Mouse (Mus musculus): ENCODE measurements around the gene Nploc4. TPM values are rescaled to one million over a fixed set of nuclear protein-coding genes. Genes with fewer than 3 reads are reported as not detected.

Gene Nploc4
- 26.6 and 28.9 TPM in 2 replicates for polyA plus RNA-seq (2015; fragmentation: Nextera tagmentation; extraction: Ambion mirVana)

GRCm38 (mm10) chr11:120437152-120437856 lies at the start of gene Nploc4:
TSS of gene Nploc4 (minus strand) at chr11:120437708.
- Histone ChIP-seq H3K4me1 (replicated peaks) (peaks cover 4% of the 10 kb centered on the region), H3K9ac (peak within 1 kb of the TSS; percentile 100), H3K27ac (peak within 1 kb of the TSS; percentile 79), H3K27me3 (replicated peaks) (no peaks in the 10 kb centered on the region), H3K4me2 (replicated peaks) (peak within 1 kb of the TSS; percentile 80), H3K9me3 (no peaks in the 10 kb centered on the region), H3K4me3 (replicated peaks) (peak within 1 kb of the TSS; percentile 100), H3K36me3 (0 out of 2 replicates have a peak, but pooled peaks cover 17% of the 10 kb centered on the region)
- peak; percentile 93 for ATAC-seq
- WGBS, result under 1% methylated on average over 65 of the region's 77 CpGs

GRCm38 (mm10) chr11:120485251-120485650 lies 47.7 kb upstream of the Nploc4 start:
- Histone ChIP-seq H3K4me1 (replicated peaks) (peaks cover 26% of the 10 kb centered on the region), H3K36me3 (peaks cover 22% of the 10 kb centered on the region), H3K4me2 (replicated peaks) (peak overlapping the region; percentile 78), H3K9me3 (no peaks in the 10 kb centered on the region), H3K27ac (peak overlapping the region; percentile 80), H3K27me3 (replicated peaks) (no peaks in the 10 kb centered on the region), H3K9ac (peak overlapping the region; percentile 94), H3K4me3 (replicated peaks) (peak overlapping the region; percentile 93)
- 7% methylated on average over 10 of the region's 10 CpGs for WGBS
- no peak for ATAC-seq

GRCm38 (mm10) chr11:120484265-120484981 lies 46.9 kb upstream of the Nploc4 start, which contains the start of gene Mrpl12:
TSS of gene Mrpl12 (plus strand) at chr11:120484613.
- peak; percentile 94 for ATAC-seq
- peaks cover 28% of the 10 kb centered on the region for H3K36me3 ChIP-seq
- peak within 1 kb of the TSS; percentile 80 for H3K27ac ChIP-seq
- peak within 1 kb of the TSS; percentile 93 for H3K4me3 ChIP-seq (replicated peaks)
- peak within 1 kb of the TSS; percentile 94 for H3K9ac ChIP-seq
- H3K4me2 ChIP-seq (replicated peaks), result peak within 1 kb of the TSS; percentile 78
- H3K4me1 ChIP-seq (replicated peaks), result peaks cover 19% of the 10 kb centered on the region
- H3K9me3 ChIP-seq, result no peaks in the 10 kb centered on the region
- H3K27me3 ChIP-seq (replicated peaks), result no peaks in the 10 kb centered on the region
- WGBS, result 0% methylated on average over 60 of the region's 60 CpGs

- peaks cover 19% of the 10 kb centered on the region for H3K4me1 ChIP-seq (replicated peaks)
- peak overlapping the region; percentile 94; the same call in 1 of the 2 replicates for H3K9ac ChIP-seq
- peak overlapping the region; percentile 80; the same call in 1 of the 2 replicates for H3K27ac ChIP-seq
- no peak for ATAC-seq
- peaks cover 36% of the 10 kb centered on the region for H3K36me3 ChIP-seq
- peak overlapping the region; percentile 93; the same call in 1 of the 2 replicates for H3K4me3 ChIP-seq (replicated peaks)
- H3K27me3 ChIP-seq (replicated peaks), result no peaks in the 10 kb centered on the region
- WGBS, result 81% methylated on average over 7 of the region's 7 CpGs
- no peaks in the 10 kb centered on the region for H3K9me3 ChIP-seq
- peak overlapping the region; percentile 78 for H3K4me2 ChIP-seq (replicated peaks)
These were observed 46.0 kb upstream of the Nploc4 start for GRCm38 (mm10) chr11:120483448-120483934.

GRCm38 (mm10) chr11:120472052-120472451 lies 34.5 kb upstream of the Nploc4 start:
- Histone ChIP-seq H3K27ac (no peak overlapping the region), H3K9me3 (no peaks in the 10 kb centered on the region), H3K4me1 (replicated peaks) (peaks cover 10% of the 10 kb centered on the region), H3K4me3 (replicated peaks) (no peak overlapping the region), H3K9ac (no peak overlapping the region), H3K36me3 (peaks cover 61% of the 10 kb centered on the region), H3K27me3 (replicated peaks) (no peaks in the 10 kb centered on the region), H3K4me2 (replicated peaks) (no peak overlapping the region)
- ATAC-seq, result no peak
- 96% methylated on average over 6 of the region's 6 CpGs for WGBS

GRCm38 (mm10) chr11:120467736-120468092 lies 30.2 kb upstream of the Nploc4 start:
- H3K9ac ChIP-seq, result peak overlapping the region; percentile 73
- peak overlapping the region; percentile 90 for H3K4me2 ChIP-seq (replicated peaks)
- H3K4me1 ChIP-seq (replicated peaks), result peaks cover 20% of the 10 kb centered on the region
- ATAC-seq, result peak; percentile 77; the same call in 1 of the 2 replicates
- under 1% methylated on average over 33 of the region's 33 CpGs for WGBS
- peak overlapping the region; percentile 86 for H3K4me3 ChIP-seq (replicated peaks)
- H3K27me3 ChIP-seq (replicated peaks), result no peaks in the 10 kb centered on the region
- H3K9me3 ChIP-seq, result no peaks in the 10 kb centered on the region
- peaks cover 33% of the 10 kb centered on the region for H3K36me3 ChIP-seq
- peak overlapping the region; percentile 51; the same call in 1 of the 2 replicates for H3K27ac ChIP-seq

- peak within 1 kb of the TSS; percentile 86 for H3K4me3 ChIP-seq (replicated peaks)
- peak within 1 kb of the TSS; percentile 81 for H3K9ac ChIP-seq
- peak; percentile 100 for ATAC-seq
- peak within 1 kb of the TSS; percentile 56 for H3K27ac ChIP-seq
- peaks cover 32% of the 10 kb centered on the region for H3K36me3 ChIP-seq
- no peaks in the 10 kb centered on the region for H3K27me3 ChIP-seq (replicated peaks)
- under 1% methylated on average over 53 of the region's 54 CpGs for WGBS
- H3K4me2 ChIP-seq (replicated peaks), result peak within 1 kb of the TSS; percentile 90
- peaks cover 20% of the 10 kb centered on the region for H3K4me1 ChIP-seq (replicated peaks)
- no peaks in the 10 kb centered on the region for H3K9me3 ChIP-seq
These were observed 29.7 kb upstream of the Nploc4 start, which contains the start of gene Arl16 for GRCm38 (mm10) chr11:120467051-120467735. TSS of gene Arl16 (minus strand) at chr11:120467607.

- Histone ChIP-seq H3K36me3 (peaks cover 31% of the 10 kb centered on the region), H3K4me3 (replicated peaks) (no peak overlapping the region), H3K9me3 (no peaks in the 10 kb centered on the region), H3K9ac (0 out of 2 replicates have a peak overlapping the region, but pooled peaks have one; percentile 5), H3K27ac (no peak overlapping the region), H3K4me2 (replicated peaks) (no peak overlapping the region), H3K4me1 (replicated peaks) (peaks cover 20% of the 10 kb centered on the region), H3K27me3 (replicated peaks) (no peaks in the 10 kb centered on the region)
- no peak for ATAC-seq
- 91% methylated on average over 4 of the region's 4 CpGs for WGBS
These were observed 28.0 kb upstream of the Nploc4 start for GRCm38 (mm10) chr11:120465521-120465920.

- no peaks in the 10 kb centered on the region for H3K27me3 ChIP-seq (replicated peaks)
- ATAC-seq, result no peak
- H3K9ac ChIP-seq, result no peak overlapping the region
These were observed 26.9 kb upstream of the Nploc4 start for GRCm38 (mm10) chr11:120464365-120464764.

GRCm38 (mm10) chr11:120463536-120463935 lies 26.0 kb upstream of the Nploc4 start:
- Histone ChIP-seq H3K4me2 (replicated peaks) (no peak overlapping the region), H3K27ac (no peak overlapping the region), H3K27me3 (replicated peaks) (no peaks in the 10 kb centered on the region), H3K9ac (no peak overlapping the region), H3K9me3 (no peaks in the 10 kb centered on the region), H3K4me3 (replicated peaks) (no peak overlapping the region), H3K4me1 (replicated peaks) (peaks cover 22% of the 10 kb centered on the region), H3K36me3 (peaks cover 29% of the 10 kb centered on the region; the same call in 1 of the 2 replicates)
- 89% methylated on average over 2 of the region's 2 CpGs for WGBS
- ATAC-seq, result no peak

More at GRCm38 (mm10) chr11:120464365-120464764, 26.9 kb upstream of the Nploc4 start:
- H3K4me3 ChIP-seq (replicated peaks), result no peak overlapping the region
- H3K4me1 ChIP-seq (replicated peaks), result peaks cover 20% of the 10 kb centered on the region
- WGBS, result 87% methylated on average over 5 of the region's 5 CpGs
- no peaks in the 10 kb centered on the region for H3K9me3 ChIP-seq
- peaks cover 31% of the 10 kb centered on the region for H3K36me3 ChIP-seq
- no peak overlapping the region for H3K27ac ChIP-seq
- no peak overlapping the region for H3K4me2 ChIP-seq (replicated peaks)

- Histone ChIP-seq H3K27ac (no peak overlapping the region), H3K4me2 (replicated peaks) (peak overlapping the region; percentile 82), H3K4me3 (replicated peaks) (peak overlapping the region; percentile 93), H3K9ac (peak overlapping the region; percentile 98), H3K36me3 (peaks cover 29% of the 10 kb centered on the region; the same call in 1 of the 2 replicates), H3K4me1 (replicated peaks) (peaks cover 12% of the 10 kb centered on the region; the same call in 1 of the 2 replicates), H3K27me3 (replicated peaks) (no peaks in the 10 kb centered on the region), H3K9me3 (no peaks in the 10 kb centered on the region)
- 63% methylated on average over 6 of the region's 6 CpGs for WGBS
- ATAC-seq, result no peak
These were observed 21.5 kb upstream of the Nploc4 start for GRCm38 (mm10) chr11:120458847-120459597.
